Mouse (Mus musculus) thymus, adult 18-20 months (tissue): Measurements from ENCODE around the gene Thap8.
"Not testable (repeated sequence)": the region's sequence is repeated elsewhere in the genome, so short reads cannot be mapped to it uniquely, and the experiment has no call there.

ENCODE experiments used
- DNase-seq, 2 experiments: peaks; one replicate each; pipeline ENCODE4 v3.0.0; 2022; ENCODE audit warnings: mixed read lengths in 2 of 2

Gene Thap8

DNA sequence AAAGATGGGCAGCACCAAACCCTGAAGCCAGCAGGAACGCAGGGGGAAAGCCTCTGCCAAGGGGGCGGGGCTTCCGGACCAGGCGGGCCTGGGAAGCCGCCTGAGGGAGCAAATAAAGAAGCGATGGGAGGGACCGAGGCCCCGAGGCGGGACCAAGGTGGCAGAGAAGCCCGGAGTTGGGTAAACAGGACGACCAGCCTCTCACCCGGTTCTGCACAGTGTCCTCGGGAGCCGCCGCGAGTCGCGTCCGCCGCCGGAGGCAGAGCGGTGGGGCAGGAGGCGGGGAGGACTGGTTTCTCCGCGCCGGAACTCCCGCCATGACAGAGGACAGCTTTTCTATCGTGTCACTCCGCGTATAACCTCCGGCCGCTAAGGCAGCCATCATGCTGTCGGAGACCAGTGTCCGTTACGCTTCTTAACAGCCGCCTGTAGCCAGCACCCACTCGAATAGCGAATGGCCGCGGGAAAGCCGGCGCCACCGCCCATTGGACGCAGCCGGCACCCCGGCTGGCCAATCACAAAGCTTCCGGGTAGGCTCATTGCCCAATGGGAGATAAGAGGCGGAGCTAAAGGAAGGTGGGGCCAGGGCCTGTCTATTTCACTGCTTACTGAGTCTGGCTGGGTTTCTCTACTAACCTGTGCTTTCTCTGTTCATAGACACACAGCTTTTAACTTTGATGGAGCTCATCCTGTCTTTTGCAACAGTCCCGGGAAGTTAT, at the start of gene Thap8, which contains the start of gene Wdr62:
Thap8 (plus strand) TSS at position 144 of the 719 bp plus-strand sequence.
Wdr62 (minus strand) TSS at position 469 of the 719 bp plus-strand sequence.
- peak; percentile 81 to 82 for DNase-seq

DNA sequence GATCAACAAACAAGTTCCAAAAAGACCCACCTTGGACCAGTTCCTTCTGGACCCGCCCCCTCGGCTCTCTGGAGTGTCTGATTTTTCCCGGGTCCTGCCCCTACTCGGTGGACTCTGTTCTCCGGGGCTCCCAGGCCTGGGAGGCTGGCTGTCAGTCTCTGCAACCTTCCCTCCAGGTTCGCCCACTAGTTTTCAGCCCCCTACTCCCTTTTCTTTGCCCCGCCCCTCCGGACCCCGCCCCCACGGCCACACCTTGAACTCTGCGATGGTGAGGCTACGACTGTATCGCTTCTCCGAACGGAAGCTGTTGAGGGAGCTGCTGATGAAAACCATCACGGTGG, 48.6 kb upstream of the Thap8 start:
- DNase-seq: no peak

DNA sequence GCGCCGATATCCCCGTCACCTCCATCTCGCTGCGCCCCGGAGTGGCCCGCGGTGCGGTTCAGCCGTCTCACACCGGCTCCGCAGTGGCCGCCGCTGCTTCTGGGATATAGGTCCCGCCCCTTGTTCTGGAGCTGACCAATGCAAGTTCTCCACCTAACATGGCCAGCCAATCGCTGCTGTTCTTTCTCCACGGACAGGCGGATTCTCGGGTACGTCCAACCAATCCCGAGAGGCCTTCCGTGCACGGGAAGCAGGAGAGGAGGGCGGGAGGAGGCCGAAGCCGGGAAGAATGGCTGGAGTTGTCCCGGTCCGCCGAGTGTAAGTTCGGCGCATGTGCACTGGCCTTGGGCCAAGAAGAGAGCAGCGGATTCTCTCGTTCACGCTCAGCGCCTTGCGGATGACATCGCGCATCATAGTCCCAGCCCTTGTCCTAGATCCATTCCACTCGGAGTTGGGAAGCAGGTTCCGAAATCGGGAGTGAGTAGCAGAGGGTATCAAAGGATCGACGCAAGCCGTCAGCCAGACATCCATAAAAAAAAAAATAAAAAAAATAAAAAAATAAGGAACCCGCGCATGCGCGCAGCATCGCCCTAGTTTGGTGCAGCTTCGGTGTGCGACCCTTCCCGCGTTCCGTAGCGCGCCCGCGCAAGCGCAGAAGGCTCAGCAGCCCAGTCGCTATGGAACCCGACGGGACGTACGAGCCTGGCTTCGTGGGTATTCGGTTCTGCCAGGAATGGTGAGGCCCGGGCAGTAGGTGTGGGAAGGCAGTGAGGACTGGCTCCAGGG, 48.0 kb upstream of the Thap8 start, which contains the start of the genes Polr2i and Tbcb:
Polr2i (plus strand) TSS at position 280 of the 786 bp plus-strand sequence.
Tbcb (minus strand) TSS at position 604 of the 786 bp plus-strand sequence.
- peak; percentile 90 to 95 for DNase-seq

DNA sequence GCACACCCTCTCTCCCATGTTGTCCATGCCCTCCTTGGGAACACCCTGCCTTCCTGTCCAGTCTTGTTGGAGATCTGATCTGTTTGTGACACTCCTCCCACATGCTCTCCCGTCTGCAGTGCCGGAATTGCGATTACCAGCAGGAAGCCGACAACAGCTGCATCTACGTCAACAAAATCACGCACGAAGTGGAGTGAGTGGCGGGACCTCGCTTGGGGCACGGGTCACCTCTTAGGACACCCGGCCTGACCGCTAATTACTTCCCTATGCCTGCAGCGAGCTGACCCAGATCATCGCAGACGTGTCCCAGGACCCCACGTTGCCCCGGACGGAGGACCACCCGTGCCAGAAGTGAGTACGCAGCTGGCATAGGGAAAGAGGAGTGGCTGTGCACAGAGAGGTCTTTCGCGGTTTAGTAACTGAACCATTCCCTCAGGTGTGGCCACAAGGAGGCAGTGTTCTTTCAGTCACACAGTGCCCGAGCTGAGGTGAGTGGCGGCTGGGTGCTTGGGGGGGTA, 47.2 kb upstream of the Thap8 start:
- peak in 1 of 2 experiments; percentile 50 for DNase-seq

DNA sequence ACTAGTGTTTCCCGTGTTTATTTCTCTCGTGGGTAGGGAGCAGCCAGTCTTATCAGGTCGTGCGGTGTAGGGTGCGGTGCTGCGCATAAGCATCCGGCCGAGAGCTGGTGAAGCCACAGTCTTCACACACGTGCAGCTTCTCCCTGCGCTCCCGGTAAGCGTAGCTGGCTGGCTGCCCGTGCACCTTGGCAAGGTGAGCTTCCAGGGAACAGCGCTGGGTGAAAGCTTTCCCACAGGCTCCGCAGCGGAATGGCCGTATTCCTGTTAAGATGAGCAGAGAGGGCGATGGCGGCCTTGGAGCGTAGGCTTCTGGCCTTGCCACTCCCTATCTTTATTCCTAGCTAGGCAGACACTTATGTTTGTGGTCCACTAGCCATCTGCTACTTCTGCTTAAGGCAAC, 46.5 kb upstream of the Thap8 start:
- DNase-seq: no peak

- DNase-seq: no peak
Measured at GRCm38 (mm10) chr7:30234276-30234858, 45.5 kb upstream of the Thap8 start.

DNA sequence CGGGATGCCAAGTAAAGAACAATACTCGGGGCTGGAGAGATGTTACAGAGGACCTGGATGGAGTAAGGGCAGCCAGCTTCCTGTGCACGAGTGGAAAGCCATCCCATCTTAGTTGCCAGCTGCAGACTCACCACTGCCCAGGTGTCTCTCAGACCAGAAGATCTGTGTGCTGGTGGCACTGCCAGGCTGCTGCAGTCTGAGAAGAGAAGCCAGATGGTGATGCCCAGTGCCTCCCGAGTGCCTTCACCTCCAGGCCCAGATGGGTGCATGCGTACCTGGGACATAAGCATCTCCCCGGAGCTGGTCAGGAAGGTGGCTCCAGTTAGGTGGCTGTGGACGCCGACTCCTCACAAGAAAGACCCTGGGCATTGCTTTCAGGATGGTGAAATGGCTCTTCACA, 44.8 kb upstream of the Thap8 start:
- DNase-seq: no peak

DNA sequence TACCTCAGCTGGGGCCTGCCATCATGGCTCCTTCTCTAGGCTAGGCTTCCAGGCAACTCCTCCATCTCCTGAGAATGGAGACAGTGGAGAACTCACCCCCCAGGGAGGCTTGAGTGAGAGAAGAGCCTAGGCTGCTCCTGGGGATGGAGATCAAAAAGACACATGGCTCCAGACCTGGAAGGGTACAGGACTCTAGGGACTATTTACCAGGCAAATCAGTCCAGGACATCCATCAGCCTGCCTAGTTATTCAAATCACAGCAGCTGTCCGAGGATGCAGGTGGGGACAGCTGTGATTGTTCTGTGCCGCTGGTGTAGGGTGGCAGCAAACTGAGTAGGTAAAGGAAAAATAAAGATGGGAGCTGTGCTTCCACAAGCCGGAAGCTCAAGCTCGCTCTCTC, 44.3 kb upstream of the Thap8 start, which contains the start of gene Ovol3:
Ovol3 (minus strand) TSS at position 101 of the 400 bp plus-strand sequence.
- no peak for DNase-seq

- DNase-seq: not testable (repeated sequence)
Measured at GRCm38 (mm10) chr7:30237374-30237773, 42.5 kb upstream of the Thap8 start.

- no peak for DNase-seq
Measured at GRCm38 (mm10) chr7:30251956-30252954, 27.6 kb upstream of the Thap8 start.

- DNase-seq: no peak
Measured at GRCm38 (mm10) chr7:30265041-30265440, 14.9 kb upstream of the Thap8 start.

- DNase-seq: no peak
Measured at GRCm38 (mm10) chr7:30265531-30265930, 14.4 kb upstream of the Thap8 start.

GRCm38 (mm10) chr7:30265935-30266334, 14.0 kb upstream of the Thap8 start:
- no peak for DNase-seq

- DNase-seq: no peak
Measured at GRCm38 (mm10) chr7:30266780-30267179, 13.1 kb upstream of the Thap8 start.

DNA sequence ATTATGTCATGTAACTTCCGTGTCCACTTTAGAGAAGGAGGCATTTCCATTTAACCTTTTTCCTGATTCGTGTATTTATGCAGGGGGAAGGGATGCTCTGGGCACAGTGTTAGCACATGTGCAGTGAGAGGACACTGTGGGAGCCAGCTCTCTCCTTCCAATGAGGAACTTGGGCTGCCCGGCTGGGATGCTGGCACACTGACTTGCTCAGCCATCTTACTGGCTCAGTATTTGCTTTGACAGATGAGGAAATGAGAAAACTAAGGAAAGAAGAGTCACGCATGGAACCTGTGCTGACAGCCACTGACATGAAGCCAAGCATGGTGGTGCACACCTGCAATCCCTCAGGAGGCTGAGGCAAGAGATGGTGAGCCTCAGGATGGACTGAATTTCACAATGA, 10.3 kb upstream of the Thap8 start:
- DNase-seq: no peak

- no peak for DNase-seq
Measured at GRCm38 (mm10) chr7:30274383-30274782, 5.5 kb upstream of the Thap8 start.

- DNase-seq: no peak
Measured at GRCm38 (mm10) chr7:30278911-30279310, 983 bp upstream of the Thap8 start.

GRCm38 (mm10) chr7:30279536-30279935, 358 bp upstream of the Thap8 start:
- no peak for DNase-seq

DNA sequence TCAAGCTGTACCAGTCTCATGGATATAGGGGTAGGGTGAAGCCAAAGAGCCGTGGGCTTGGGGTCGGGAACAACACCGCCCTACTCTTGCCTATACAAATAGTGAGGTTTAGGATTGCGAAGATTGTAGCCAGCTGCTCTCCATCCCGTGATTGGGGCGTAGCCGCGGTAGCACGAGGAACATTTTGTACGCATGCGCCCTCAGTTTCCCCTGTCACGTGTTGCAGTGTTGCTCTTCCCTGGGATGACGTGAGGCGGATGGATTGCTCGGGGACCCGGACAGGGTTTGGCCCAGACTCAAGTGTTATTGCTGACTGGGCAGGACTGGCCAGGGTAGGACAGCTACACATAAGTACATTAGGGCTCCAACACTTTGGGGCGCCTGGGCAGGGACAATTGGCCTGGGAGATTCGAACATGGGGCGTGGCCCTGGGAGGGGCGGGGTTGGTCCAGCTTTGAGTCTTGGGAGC, 810 bp downstream of the Thap8 start:
- peak; percentile 64 to 76 for DNase-seq

DNA sequence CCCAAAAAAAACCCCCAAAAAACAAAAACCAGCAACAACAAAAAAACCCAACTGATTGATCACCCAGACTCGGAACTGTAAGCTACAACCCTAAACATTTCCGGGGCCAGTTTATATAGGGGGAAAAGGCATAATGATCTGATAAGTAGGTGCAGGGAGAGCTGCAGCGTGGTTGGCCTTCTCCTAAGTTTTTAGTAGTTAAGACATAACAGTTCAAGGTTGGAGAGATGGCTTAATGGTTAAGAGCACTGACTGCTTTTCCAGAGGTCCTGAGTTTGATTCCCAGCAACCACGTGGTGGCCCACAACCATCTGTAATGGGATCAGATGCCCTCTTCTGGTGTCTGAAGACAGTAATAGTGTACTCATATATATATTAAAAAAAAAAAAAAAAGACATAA, 1.6 kb downstream of the Thap8 start:
- no peak for DNase-seq

- DNase-seq: no peak
Measured at GRCm38 (mm10) chr7:30282740-30283139, 2.8 kb downstream of the Thap8 start.
